Mouse (Mus musculus): ENCODE data around the gene Maz.

GRCm38 (mm10) chr7:127023896-127024690 lies 2.7 kb downstream of the Maz start:
- TF ChIP-seq CTCF (conservative IDR thresholded peaks at IDR 0.05; ENCODE audit: low read length), result no peak
- no peak for TF ChIP-seq NANOG (IDR thresholded peaks at IDR 0.05; ENCODE audit: borderline replicate concordance, low read length)
- no peak for TF ChIP-seq POU5F1 (IDR thresholded peaks at IDR 0.05; ENCODE audit: borderline replicate concordance, low read length)

Data from E14TG2a.4 (cell line).